Mouse (Mus musculus) spleen, postnatal 14 days (tissue): ENCODE measurements around the gene Klk15.
"Not testable (repeated sequence)": the region's sequence is repeated elsewhere in the genome, so short reads cannot be mapped to it uniquely, and the experiment has no call there.

Source experiments
- DNase-seq, 2 experiments: peaks; one replicate each; pipeline ENCODE4 v3.0.0; 2021 to 2022; ENCODE audit warnings: low spot score in 2 of 2

Gene Klk15

GRCm38 (mm10) chr7:43933440-43933839 is at the start of gene Klk15:
Klk15 (plus strand) TSS chr7:43933740.
- no peak for DNase-seq

GRCm38 (mm10) chr7:43891365-43891764 is 42.2 kb upstream of the Klk15 start:
- DNase-seq: no peak

- no peak for DNase-seq
These were observed 41.8 kb upstream of the Klk15 start for GRCm38 (mm10) chr7:43891788-43892187.

- peak; percentile 25 to 47 for DNase-seq
These were observed 38.7 kb upstream of the Klk15 start for GRCm38 (mm10) chr7:43894836-43895235.

GRCm38 (mm10) chr7:43914821-43915220 is 18.7 kb upstream of the Klk15 start:
- DNase-seq: no peak

- DNase-seq: no peak
These were observed 15.1 kb upstream of the Klk15 start for GRCm38 (mm10) chr7:43918426-43918825.

- no peak for DNase-seq
These were observed 14.7 kb upstream of the Klk15 start for GRCm38 (mm10) chr7:43918871-43919270.

- peak in 1 of 2 experiments; percentile 28 for DNase-seq
These were observed 13.7 kb upstream of the Klk15 start for GRCm38 (mm10) chr7:43919559-43920451.

- DNase-seq: no peak
These were observed 13.0 kb upstream of the Klk15 start for GRCm38 (mm10) chr7:43920582-43920981.

GRCm38 (mm10) chr7:43921087-43921486 is 12.5 kb upstream of the Klk15 start:
- no peak for DNase-seq

- DNase-seq: no peak
These were observed 11.6 kb upstream of the Klk15 start for GRCm38 (mm10) chr7:43921941-43922340.

- DNase-seq: no peak
These were observed 7.6 kb upstream of the Klk15 start for GRCm38 (mm10) chr7:43925985-43926384.

GRCm38 (mm10) chr7:43928521-43928920 is 5.0 kb upstream of the Klk15 start:
- DNase-seq: no peak

GRCm38 (mm10) chr7:43932337-43932736 is 1.2 kb upstream of the Klk15 start:
- DNase-seq: no peak

- no peak for DNase-seq
These were observed 1.2 kb downstream of the Klk15 start for GRCm38 (mm10) chr7:43934747-43935146.

- no peak for DNase-seq
These were observed 3.0 kb downstream of the Klk15 start for GRCm38 (mm10) chr7:43936551-43936950.

GRCm38 (mm10) chr7:43942293-43942692 is 8.8 kb downstream of the Klk15 start:
- DNase-seq: not testable (repeated sequence)

- no peak for DNase-seq
These were observed 11.3 kb downstream of the Klk15 start for GRCm38 (mm10) chr7:43944727-43945264.

GRCm38 (mm10) chr7:43950364-43950763 is 16.8 kb downstream of the Klk15 start, which contains the start of gene Klk1b8:
Klk1b8 (plus strand) TSS chr7:43950664.
- DNase-seq: no peak

- DNase-seq: no peak
These were observed 19.2 kb downstream of the Klk15 start for GRCm38 (mm10) chr7:43952703-43953102.

GRCm38 (mm10) chr7:43966451-43966850 is 32.9 kb downstream of the Klk15 start, which contains the start of gene Klk1b1:
Klk1b1 (plus strand) TSS chr7:43966751.
- DNase-seq: no peak

- DNase-seq: no peak
These were observed 33.5 kb downstream of the Klk15 start for GRCm38 (mm10) chr7:43967058-43967457.

GRCm38 (mm10) chr7:43967612-43968011 is 34.1 kb downstream of the Klk15 start:
- no peak for DNase-seq
